11 mouse cellular contexts compared by ENCODE assay signal in genomic region chr16:34706487-34706946, GRCm38 (mm10). TPM values are rescaled to one million over a fixed set of nuclear protein-coding genes. Genes with fewer than 3 reads are reported as not detected.
DNase-seq lines count a peak whose midpoint lies in the region; ATAC-seq and TF ChIP-seq lines count a peak whose summit lies in the region.
"Had no signal": no experiment of that assay in that cellular context is flagged by ENCODE, and none has a peak within 500 bp of the region (broad histone marks: within the 10 kb centered on the region; RNA-seq: fewer than 3 reads in every experiment).

No protein-coding gene starts in this region.

- ATAC-seq in embryonic facial prominence, embryonic 13.5 days (ENCODE audit: insufficient number of reproducible peaks, insufficient read depth, low FRiP score, low TSS enrichment, low read depth), result no peak
- ATAC-seq in lung, embryonic 14.5 days (ENCODE audit: insufficient read depth), result no peak
- no peak for ATAC-seq in intestine, postnatal 0 days

- peaks cover 44% of the 10 kb centered on the region for H3K36me3 ChIP-seq in embryonic facial prominence, embryonic 13.5 days
- H3K36me3 ChIP-seq in embryonic facial prominence, embryonic 10.5 days (replicated peaks), result peaks cover 81% of the 10 kb centered on the region
- H3K36me3 ChIP-seq in lung, embryonic 14.5 days (ENCODE audit: insufficient read depth), result peaks cover 37% of the 10 kb centered on the region
- H3K36me3 ChIP-seq in intestine, postnatal 0 days (ENCODE audit: control insufficient read depth, insufficient read depth), result peaks cover 14% of the 10 kb centered on the region

- H3K4me1 ChIP-seq in embryonic facial prominence, embryonic 13.5 days, result no peaks in the 10 kb centered on the region
- no peaks in the 10 kb centered on the region for H3K4me1 ChIP-seq in embryonic facial prominence, embryonic 10.5 days
- H3K4me1 ChIP-seq in lung, embryonic 14.5 days (ENCODE audit: insufficient read depth), result no peaks in the 10 kb centered on the region
- H3K4me1 ChIP-seq in lung, adult 2 months (ENCODE audit: control insufficient read depth, insufficient read depth, low read length), result no peaks in the 10 kb centered on the region
- H3K4me1 ChIP-seq in intestine, postnatal 0 days (replicated peaks; ENCODE audit: control insufficient read depth, insufficient read depth, low read length), result no peaks in the 10 kb centered on the region

- H3K27me3 ChIP-seq in embryonic facial prominence, embryonic 13.5 days, result no peaks in the 10 kb centered on the region
- H3K27me3 ChIP-seq in embryonic facial prominence, embryonic 10.5 days (replicated peaks; ENCODE audit: low read depth, poor library complexity, severe bottlenecking), result no peaks in the 10 kb centered on the region
- H3K27me3 ChIP-seq in lung, embryonic 14.5 days (ENCODE audit: insufficient read depth, low read length), result no peaks in the 10 kb centered on the region
- H3K27me3 ChIP-seq in intestine, postnatal 0 days (replicated peaks; ENCODE audit: control insufficient read depth, insufficient read depth, low read length), result no peaks in the 10 kb centered on the region

- no peak for TF ChIP-seq CTCF in lung, embryonic 14.5 days (IDR thresholded peaks at IDR 0.05; ENCODE audit: low read depth)
- no peak for TF ChIP-seq CTCF in lung, adult 2 months (IDR thresholded peaks at IDR 0.05; ENCODE audit: insufficient read depth, low read length)
- no peak for TF ChIP-seq CTCF in intestine, postnatal 0 days (IDR thresholded peaks at IDR 0.05; ENCODE audit: low read depth)

- no peak for DNase-seq in embryonic facial prominence, embryonic 10.5 days (ENCODE audit: low spot score)
- peak; percentile 47 for DNase-seq in lung, embryonic 14.5 days
- DNase-seq in lung, adult 2 months, result no peak
- DNase-seq in testis, postnatal 10 days (ENCODE audit: low spot score), result peak; percentile 42
- no peak for DNase-seq in yolk sac, embryonic 10.5 days (ENCODE audit: low spot score)
- DNase-seq in embryo, embryonic 11 days, result no peak
- DNase-seq: kidney, adult 9 months had no signal

- no peak overlapping the region for H3K9ac ChIP-seq in embryonic facial prominence, embryonic 13.5 days
- H3K9ac ChIP-seq in lung, embryonic 14.5 days, result no peak overlapping the region
- no peak overlapping the region for H3K9ac ChIP-seq in intestine, postnatal 0 days (ENCODE audit: low read depth, low read length)

- 72% methylated on average over 7 of the region's 7 CpGs for WGBS in embryonic facial prominence, embryonic 13.5 days
- WGBS in embryonic facial prominence, embryonic 10.5 days, result 88% methylated on average over 7 of the region's 7 CpGs
- WGBS in lung, embryonic 14.5 days, result 51% methylated on average over 7 of the region's 7 CpGs
- 64% methylated on average over 7 of the region's 7 CpGs for WGBS in lung, adult 2 months
- WGBS in intestine, postnatal 0 days, result 65% methylated on average over 7 of the region's 7 CpGs

- H3K27ac ChIP-seq in embryonic facial prominence, embryonic 13.5 days, result peak overlapping the region; percentile 58
- H3K27ac ChIP-seq in embryonic facial prominence, embryonic 10.5 days (replicated peaks), result no peak overlapping the region
- H3K27ac ChIP-seq in lung, embryonic 14.5 days (ENCODE audit: low read depth), result peak overlapping the region; percentile 61; the same call in 1 of the 2 replicates
- peak overlapping the region; percentile 61; the same call in 1 of the 2 replicates for H3K27ac ChIP-seq in intestine, postnatal 0 days (ENCODE audit: low read depth, low read length)

- H3K4me3 ChIP-seq in embryonic facial prominence, embryonic 13.5 days, result no peak overlapping the region
- H3K4me3 ChIP-seq in embryonic facial prominence, embryonic 10.5 days, result no peak overlapping the region
- no peak overlapping the region for H3K4me3 ChIP-seq in lung, embryonic 14.5 days (ENCODE audit: low read depth, low read length)
- no peak overlapping the region for H3K4me3 ChIP-seq in lung, adult 2 months (replicated peaks; ENCODE audit: extremely low read depth, low read depth, low read length)
- H3K4me3 ChIP-seq in intestine, postnatal 0 days (ENCODE audit: low read depth, low read length), result no peak overlapping the region

- H3K4me2 ChIP-seq in embryonic facial prominence, embryonic 13.5 days, result no peak overlapping the region
- H3K4me2 ChIP-seq in lung, embryonic 14.5 days, result no peak overlapping the region
- H3K4me2 ChIP-seq in intestine, postnatal 0 days (replicated peaks; ENCODE audit: low read depth), result no peak overlapping the region

- TF ChIP-seq POLR2A in lung, adult 2 months (IDR thresholded peaks at IDR 0.05; ENCODE audit: borderline replicate concordance, extremely low read depth, low read depth, low read length), result no peak

- H3K9me3 ChIP-seq in embryonic facial prominence, embryonic 13.5 days, result no peaks in the 10 kb centered on the region
- no peaks in the 10 kb centered on the region for H3K9me3 ChIP-seq in embryonic facial prominence, embryonic 10.5 days
- H3K9me3 ChIP-seq in lung, embryonic 14.5 days (ENCODE audit: low read depth, low read length), result no peaks in the 10 kb centered on the region
- no peaks in the 10 kb centered on the region for H3K9me3 ChIP-seq in intestine, postnatal 0 days (ENCODE audit: control insufficient read depth)

RNA-seq across cellular contexts. Expression of gene Ccdc14, which starts 16.1 kb away (rescaled TPM):
- 7.4 and 7.6 TPM in 2 replicates for polyA plus RNA-seq in embryonic facial prominence, embryonic 13.5 days (2015; fragmentation: Nextera tagmentation; extraction: Ambion mirVana)
- 11.1 and 12.2 TPM in 2 replicates for polyA plus RNA-seq in embryonic facial prominence, embryonic 10.5 days (2016; fragmentation: Nextera tagmentation; extraction: Ambion mirVana)
- 10.0 and 10.1 TPM in 2 replicates for polyA plus RNA-seq in lung, embryonic 14.5 days (2014; fragmentation: Nextera tagmentation; extraction: Ambion mirVana)
- 1.5 and 2.4 TPM in 2 replicates for polyA plus RNA-seq in lung, adult 2 months (2012; rRNA removed)
- polyA plus RNA-seq in intestine, postnatal 0 days (2015; fragmentation: Nextera tagmentation; extraction: Ambion mirVana), result 1.7 and 1.8 TPM in 2 replicates

RNA-seq across cellular contexts. Expression of gene Mylk, which starts 38.5 kb away (rescaled TPM):
- 12.6 and 13.4 TPM in 2 replicates for polyA plus RNA-seq in embryonic facial prominence, embryonic 13.5 days (2015; fragmentation: Nextera tagmentation; extraction: Ambion mirVana)
- 3.0 and 3.5 TPM in 2 replicates for polyA plus RNA-seq in embryonic facial prominence, embryonic 10.5 days (2016; fragmentation: Nextera tagmentation; extraction: Ambion mirVana)
- 117 and 122 TPM in 2 replicates for polyA plus RNA-seq in lung, embryonic 14.5 days (2014; fragmentation: Nextera tagmentation; extraction: Ambion mirVana)
- 208 and 233 TPM in 2 replicates for polyA plus RNA-seq in lung, adult 2 months (2012; rRNA removed)
- polyA plus RNA-seq in intestine, postnatal 0 days (2015; fragmentation: Nextera tagmentation; extraction: Ambion mirVana), result 562 and 659 TPM in 2 replicates

RNA-seq across cellular contexts. Expression of gene Ropn1, which starts 56.8 kb away (rescaled TPM):
- polyA plus RNA-seq in embryonic facial prominence, embryonic 13.5 days (2015; fragmentation: Nextera tagmentation; extraction: Ambion mirVana), result not detected in 2 replicates
- polyA plus RNA-seq in embryonic facial prominence, embryonic 10.5 days (2016; fragmentation: Nextera tagmentation; extraction: Ambion mirVana), result not detected in 2 replicates
- not detected in 2 replicates for polyA plus RNA-seq in lung, embryonic 14.5 days (2014; fragmentation: Nextera tagmentation; extraction: Ambion mirVana)
- polyA plus RNA-seq in lung, adult 2 months (2012; rRNA removed), result not detected in 2 replicates
- polyA plus RNA-seq in intestine, postnatal 0 days (2015; fragmentation: Nextera tagmentation; extraction: Ambion mirVana), result not detected in 2 replicates
- polyA plus RNA-seq: frontal cortex, adult 2 months; limb, embryonic 11.5 days had no signal

Comparison
In these comparisons a context has a peak if more than half of its experiments do, and no peak if none do; other contexts are left out.
1. DNase-seq: peak in lung, embryonic 14.5 days (single experiment) and testis, postnatal 10 days (single experiment); none in embryonic facial prominence, embryonic 10.5 days (single experiment), lung, adult 2 months (single experiment), yolk sac, embryonic 10.5 days (single experiment) and embryo, embryonic 11 days (single experiment).